Mouse (Mus musculus): Measurements from ENCODE around the gene Gadd45b.

Gene Gadd45b

DNA sequence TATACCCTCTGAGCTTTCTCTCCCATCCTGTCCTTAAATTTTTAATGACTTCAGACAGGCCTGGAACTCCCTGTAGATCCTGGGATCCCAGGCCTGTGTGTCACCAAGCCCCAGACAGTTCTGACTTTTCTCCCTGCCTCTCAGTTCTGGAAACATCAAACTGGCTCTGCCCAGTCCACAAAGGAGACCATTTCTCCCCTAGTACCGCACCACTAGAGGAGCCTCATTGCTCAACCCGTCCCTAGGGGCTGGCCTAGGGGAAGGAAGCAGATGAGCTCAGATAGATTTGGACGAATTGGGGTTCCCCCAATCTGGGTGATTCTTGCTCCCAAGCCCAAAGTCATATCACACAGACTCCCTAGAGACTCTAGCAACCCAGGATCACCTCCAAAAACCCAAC, 5.4 kb downstream of the Gadd45b start:
- no peak for DNase-seq (ENCODE audit: low spot score)

- peak; percentile 34 for DNase-seq (ENCODE audit: low spot score)
Observed at GRCm38 (mm10) chr10:80935698-80936097, 5.8 kb downstream of the Gadd45b start.

DNA sequence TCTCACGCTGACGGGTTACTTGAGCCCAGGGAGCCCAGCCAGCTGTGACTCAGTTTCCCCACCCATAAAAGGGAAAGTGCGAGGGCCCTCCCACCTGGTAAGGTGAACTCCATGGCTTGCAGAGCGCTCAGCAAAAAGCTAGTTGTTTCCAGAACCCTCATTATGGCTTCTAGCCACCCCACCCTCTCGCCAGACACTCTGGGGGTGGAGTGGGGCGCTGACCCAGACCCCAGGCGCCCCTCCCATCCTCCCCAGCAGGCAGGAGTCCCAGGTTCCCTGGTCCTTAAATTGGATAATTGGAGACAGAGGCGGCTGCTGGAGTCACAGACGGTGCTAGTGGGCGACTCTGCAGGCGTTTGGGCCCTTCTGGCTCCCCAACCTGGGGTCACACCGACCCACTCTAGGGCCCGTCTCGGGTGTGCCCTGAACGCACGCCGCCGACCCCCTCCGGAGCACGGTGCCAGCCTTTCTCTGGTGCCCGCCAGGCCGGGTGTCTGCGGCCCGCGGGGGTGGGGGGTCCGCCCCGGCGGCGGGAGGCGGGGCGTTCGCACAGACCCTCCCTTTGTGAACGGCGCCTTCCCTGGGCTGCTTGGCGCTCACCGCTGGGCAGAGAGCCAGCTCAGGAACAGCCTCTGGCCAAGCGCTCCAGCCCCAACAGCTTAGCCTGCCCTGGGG, 6.4 kb downstream of the Gadd45b start:
- DNase-seq (ENCODE audit: low spot score) = peak; percentile 65

DNA sequence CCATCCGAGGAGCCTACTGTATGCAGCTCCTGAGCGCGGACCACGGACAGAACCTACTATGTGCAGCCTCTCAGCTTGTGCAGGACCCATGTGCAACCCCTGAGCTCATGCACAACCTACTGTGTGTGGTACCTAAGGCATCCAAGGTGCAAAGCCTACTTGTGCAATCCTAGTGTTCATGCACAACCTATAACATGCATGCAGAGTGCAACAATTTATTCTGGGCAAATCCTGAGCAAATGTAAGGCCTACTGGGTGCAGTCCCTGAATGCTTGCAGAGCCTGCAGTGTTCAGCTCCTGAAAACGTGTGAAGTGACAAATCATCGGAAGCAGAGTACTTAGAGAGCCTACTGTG, 6.9 kb downstream of the Gadd45b start:
- no peak for DNase-seq (ENCODE audit: low spot score)

DNA sequence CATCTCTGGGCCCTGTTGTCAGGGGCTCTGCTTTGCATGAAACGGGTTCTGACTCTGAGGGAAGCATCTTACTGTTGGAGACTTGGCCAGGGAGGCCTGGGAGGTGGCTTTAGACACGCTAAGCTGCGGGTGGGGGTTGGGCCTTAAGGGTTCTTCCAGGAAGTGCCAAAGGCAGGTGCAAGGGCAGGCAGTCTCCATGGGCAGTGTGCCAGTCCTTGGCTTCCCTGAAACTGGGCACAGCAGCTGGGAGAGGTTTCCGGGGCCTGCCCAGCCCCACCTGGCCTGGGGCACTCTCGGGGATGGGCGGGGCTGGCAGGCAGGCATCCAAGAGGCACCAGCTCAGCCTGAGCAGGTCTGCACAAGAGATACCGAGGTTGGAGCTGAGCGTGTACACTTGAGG, 7.8 kb downstream of the Gadd45b start:
- no peak for DNase-seq (ENCODE audit: low spot score)

DNA sequence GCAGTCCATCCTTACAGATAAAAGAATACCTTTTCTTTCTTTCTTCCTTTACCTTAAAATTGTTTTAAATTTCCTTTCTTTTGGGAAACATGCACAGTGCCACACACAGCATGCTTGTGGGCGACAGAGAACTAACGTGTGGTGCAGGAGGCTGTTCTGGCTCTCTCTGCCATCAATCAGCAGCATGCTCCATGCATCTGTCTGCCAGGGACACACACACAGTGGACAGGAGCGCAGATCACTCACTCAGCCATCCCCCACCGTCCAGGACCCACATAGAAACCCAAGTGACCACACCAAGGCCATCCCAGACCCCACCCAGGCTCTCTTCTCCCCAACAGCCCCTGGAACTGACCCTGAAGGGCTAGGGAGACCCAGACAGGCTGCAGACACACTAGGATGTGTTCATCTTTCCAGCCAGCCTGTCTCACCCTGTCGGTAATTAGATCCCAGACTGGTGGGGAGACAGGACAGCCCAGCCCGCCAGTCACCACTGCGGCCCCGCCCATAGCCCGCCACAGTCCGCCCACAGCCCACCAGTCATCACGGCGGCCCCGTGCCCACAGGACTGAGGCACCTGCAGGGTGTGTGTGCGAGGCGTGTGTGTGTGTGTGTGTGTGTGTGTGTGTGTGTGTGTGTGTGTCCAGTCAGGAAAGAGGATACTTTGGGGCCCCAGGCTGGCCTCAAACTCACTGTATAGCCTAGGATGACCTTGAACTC, 9.1 kb downstream of the Gadd45b start:
- DNase-seq (ENCODE audit: low spot score) = peak; percentile 72

- DNase-seq (ENCODE audit: low spot score) = peak; percentile 84
Observed at GRCm38 (mm10) chr10:80939671-80940070, 9.8 kb downstream of the Gadd45b start.

- DNase-seq (ENCODE audit: low spot score) = no peak
Observed at GRCm38 (mm10) chr10:80940320-80940987, 10.6 kb downstream of the Gadd45b start.

DNA sequence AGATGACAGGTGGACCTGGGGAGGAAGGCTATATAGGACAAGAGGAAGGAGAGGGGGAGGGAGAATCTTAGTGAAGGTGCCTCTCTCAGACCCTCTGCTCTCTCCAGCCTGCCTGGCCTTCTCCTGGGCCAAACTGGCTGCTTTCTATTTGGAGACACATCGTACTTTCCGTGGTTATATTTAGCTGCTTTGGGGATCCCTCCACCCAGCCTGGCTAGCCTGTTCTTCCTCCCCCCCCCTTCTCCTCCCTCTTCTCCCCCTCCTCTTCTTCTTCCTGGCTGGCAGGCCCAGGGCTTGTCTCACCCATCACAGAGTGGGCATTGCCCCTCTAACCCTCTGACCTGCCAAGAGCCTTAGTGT, 11.1 kb downstream of the Gadd45b start:
- DNase-seq (ENCODE audit: low spot score) = no peak

- no peak for DNase-seq (ENCODE audit: low spot score)
Observed at GRCm38 (mm10) chr10:80942919-80943318, 13.0 kb downstream of the Gadd45b start.

DNA sequence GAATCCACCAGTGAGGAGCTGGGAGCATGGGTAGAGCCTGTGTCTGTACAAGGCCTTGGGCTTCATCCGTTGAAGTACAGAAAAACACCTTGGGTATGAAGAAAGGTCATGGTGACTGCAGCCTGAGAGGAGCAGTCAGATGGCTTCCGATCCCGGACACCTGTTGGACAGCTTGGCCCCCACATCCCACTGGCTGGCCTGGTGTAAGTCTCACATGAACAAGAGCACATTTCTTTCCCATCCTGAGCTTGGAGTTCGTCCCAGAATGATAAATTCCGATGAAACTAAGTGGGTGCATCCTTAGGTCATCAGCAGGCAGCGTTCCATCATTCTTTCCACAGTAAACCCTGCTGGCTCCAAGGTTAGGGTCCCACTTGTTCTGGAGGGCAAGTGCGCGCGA, 13.8 kb downstream of the Gadd45b start:
- no peak for DNase-seq (ENCODE audit: low spot score)

- no peak for DNase-seq (ENCODE audit: low spot score)
Observed at GRCm38 (mm10) chr10:80944231-80944630, 14.4 kb downstream of the Gadd45b start.

DNA sequence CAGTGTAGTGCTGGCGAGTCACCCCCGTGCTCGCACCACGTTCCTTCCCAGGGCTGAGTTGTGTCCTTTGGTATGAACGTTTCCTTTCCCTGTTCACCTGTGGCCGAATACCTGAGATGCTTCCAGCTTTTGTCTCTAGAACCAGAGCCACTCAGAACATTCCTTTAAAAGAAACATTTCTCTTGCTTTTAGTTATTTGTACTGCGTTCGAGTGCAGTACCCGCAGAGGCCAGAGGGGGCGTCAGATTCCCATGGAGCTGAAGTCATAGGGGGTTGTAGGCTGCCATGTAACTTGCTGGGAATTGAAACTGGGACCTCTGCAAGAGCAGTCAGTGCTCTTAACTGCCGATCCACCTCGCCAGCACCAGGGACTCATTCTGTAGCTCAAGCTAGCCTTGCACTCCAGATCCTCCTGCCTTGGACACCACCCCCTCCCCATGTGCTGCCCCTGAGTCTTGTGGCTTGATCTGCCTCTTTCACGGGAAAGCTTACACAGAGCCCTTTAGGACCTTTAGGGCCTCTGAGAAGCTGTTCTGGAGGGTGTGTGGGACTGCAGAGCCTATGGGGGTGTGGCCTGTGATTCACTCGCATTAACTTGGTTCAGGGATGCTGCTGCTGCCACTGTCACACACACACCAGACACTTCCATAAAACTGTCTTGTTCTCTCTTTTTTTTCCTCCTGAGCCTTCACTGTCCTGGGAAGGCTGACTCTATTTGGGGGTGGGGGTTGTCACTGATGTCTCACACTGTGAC, 17.0 kb downstream of the Gadd45b start:
- no peak for DNase-seq (ENCODE audit: low spot score)

GRCm38 (mm10) chr10:80947802-80948201, 17.9 kb downstream of the Gadd45b start:
- no peak for DNase-seq (ENCODE audit: low spot score)

- peak; percentile 54 for DNase-seq (ENCODE audit: low spot score)
Observed at GRCm38 (mm10) chr10:80948570-80948969, 18.7 kb downstream of the Gadd45b start.

- no peak for DNase-seq (ENCODE audit: low spot score)
Observed at GRCm38 (mm10) chr10:80949081-80949480, 19.2 kb downstream of the Gadd45b start.

DNA sequence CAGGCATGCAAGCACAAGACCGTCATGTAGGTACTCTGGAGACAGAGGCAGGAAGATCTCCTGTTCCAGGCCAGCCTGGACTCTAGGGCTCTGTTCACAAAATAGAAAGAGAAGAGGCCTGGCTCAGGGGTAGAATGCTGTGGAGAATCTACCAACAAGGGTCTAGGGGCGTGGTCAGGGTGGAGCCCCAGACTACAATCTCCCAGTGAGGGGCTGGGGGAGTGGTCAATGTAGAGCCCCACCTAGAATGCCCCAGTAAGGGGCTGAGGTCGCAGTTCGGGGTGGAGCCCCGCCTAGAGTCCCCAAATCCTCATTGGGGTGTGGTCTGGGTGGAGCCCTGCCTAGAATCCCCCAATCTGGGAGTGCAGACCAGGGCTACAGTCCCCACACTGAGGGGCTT, 20.4 kb downstream of the Gadd45b start:
- no peak for DNase-seq (ENCODE audit: low spot score)

GRCm38 (mm10) chr10:80951761-80952390, 22.0 kb downstream of the Gadd45b start:
- DNase-seq (ENCODE audit: low spot score) = no peak

DNA sequence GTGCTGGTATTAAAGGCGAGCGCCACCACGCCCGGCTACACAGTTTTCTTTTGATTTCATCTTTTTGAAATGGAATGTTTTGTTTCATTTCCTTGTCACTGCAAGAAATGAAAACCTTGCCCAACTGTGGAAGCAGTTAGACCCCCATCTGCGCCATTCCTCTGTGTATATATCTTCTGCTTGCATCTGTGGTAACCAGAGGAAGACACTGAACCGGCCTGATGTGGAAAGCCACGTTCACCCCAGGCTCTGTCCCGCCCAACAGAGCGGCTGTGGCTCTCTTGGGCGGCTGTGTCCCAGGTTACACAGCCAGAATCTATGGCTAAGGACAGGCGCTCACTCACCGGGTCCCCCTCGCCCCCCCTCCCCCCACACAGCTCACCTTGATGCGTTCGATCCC, 22.6 kb downstream of the Gadd45b start:
- no peak for DNase-seq (ENCODE audit: low spot score)

DNA sequence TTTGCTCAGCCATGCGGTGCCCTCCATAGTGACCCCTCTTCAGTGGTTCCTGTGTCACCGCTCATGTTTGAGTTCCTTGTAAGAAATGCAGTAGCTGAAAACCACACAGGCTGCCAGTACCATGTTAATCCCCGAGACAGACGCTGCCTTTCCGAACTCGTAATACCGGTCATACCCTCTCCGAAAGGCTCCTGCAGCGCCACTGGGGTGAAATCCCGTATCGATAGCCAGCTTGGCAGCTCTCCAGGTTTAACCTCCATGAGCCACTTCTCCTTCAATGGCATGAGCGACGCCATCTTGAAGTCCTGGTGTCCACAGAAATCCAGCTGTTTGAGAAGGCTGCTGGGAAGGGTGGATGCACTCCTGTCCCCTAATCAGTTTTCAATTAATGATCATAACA, 24.5 kb downstream of the Gadd45b start:
- no peak for DNase-seq (ENCODE audit: low spot score)

DNA sequence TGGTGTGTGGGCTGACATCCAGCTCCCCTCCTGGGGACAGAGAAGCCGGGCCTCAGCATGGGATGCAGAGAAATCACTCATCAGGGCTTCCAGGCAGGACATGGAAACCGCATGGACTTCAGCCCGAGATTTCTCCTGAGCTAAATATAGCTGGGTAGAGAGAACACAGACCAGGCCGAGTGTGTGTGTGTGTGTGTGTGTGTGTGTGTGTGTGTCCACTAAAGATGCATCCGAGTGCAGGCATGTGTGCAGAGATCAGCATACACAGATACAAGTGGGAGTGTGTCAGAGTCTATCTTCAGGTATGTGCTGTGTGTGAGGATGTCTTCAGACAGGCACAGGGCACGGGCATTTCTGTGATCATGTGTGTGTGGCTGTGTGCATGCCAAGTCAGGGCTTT, 25.0 kb downstream of the Gadd45b start:
- DNase-seq (ENCODE audit: low spot score) = no peak

- peak; percentile 87 for DNase-seq (ENCODE audit: low spot score)
Observed at GRCm38 (mm10) chr10:80955536-80955935, 25.7 kb downstream of the Gadd45b start.

Measured in embryo, embryonic 10.5 days (tissue).